Mouse (Mus musculus): Measurements from ENCODE around the gene Plpp4.
A peak's percentile ranks its signal among the peaks of the same experiment; 100 is the strongest.

Plpp4 gene

DNA sequence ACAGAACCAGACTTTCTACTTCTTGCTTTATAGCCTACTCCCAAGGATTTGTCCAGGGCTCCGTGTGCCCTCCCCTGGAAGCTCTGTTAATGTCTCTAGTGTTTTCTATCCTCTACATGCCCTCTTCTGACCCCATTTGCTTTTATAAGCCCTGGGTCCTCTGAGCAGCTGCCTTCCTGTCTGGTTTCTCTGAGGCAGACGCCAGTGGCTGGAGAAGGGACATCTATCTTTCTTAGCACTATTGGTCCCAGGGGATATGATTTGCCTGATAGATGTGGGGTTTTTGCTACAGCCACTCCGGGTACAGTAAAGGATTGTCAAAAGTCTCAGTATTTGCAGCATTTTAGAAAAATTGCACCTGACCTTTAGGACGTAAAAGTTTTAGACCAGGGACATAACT lies 46.5 kb downstream of the Plpp4 start:
- no peak for DNase-seq

DNA sequence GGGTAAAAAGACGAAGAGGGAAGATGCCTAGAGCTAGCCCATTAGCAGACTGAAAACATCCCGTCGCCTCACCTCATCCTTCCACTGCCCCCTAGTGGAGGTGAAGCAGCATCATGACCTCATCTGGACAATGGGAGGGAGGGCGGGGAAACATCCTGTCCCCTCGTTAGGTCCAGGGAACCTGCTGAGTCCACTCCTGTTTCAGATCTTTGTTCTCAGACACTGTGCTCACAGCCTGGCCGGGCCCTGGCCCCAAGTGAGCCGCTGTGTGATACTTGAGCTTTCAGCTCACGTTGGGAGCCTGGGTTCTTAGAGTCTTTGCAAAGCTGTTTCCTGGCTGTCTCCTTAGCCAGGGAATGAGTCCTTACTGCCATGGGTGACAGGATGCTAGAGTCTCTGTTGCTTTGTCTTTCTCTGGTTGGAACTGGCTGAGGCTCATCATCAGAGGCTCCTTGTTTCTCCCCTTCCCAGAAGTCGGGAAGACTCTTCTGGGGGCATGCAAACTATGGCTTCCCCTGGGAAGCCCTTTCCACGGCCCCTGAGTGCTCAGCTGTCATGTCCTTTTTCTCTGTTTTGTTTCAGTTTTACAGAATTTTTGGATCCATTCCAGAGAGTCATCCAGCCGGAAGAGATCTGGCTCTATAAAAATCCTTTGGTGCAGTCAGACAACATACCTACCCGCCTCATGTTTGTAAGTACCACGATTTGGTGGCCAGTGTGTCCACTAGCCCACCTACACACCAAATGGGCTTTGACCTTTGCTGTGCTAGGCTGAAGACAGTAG lies 50.4 kb downstream of the Plpp4 start:
- DNase-seq: peak; percentile 30

DNA sequence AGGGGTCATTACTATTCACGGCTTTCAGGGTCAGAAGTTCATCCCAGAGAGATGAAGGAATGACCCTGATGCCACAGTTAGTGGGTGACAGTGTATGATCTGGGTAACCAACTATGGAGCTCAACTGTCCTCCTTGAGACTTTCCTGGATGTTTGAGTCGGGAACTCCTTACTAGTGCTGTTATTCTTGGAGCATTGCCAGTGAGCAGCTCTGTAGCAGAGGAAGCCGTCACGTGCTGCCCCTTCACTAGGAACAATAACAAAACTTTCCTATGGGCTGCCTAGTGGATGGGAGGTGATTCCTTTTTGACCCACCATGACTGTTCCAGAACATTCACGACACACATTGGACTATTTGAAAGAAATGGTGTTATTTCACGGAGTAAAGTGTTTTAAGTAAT lies 51.8 kb downstream of the Plpp4 start:
- peak; percentile 3 for DNase-seq

- no peak for DNase-seq
Observed at GRCm38 (mm10) chr7:129312521-129312920, 55.7 kb downstream of the Plpp4 start.

- DNase-seq: no peak
Observed at GRCm38 (mm10) chr7:129313969-129314368, 57.1 kb downstream of the Plpp4 start.

GRCm38 (mm10) chr7:129340096-129340495 lies 83.3 kb downstream of the Plpp4 start:
- no peak for DNase-seq

- DNase-seq: no peak
Observed at GRCm38 (mm10) chr7:129355561-129355960, 98.7 kb downstream of the Plpp4 start.

- peak; percentile 6 for DNase-seq
Observed at GRCm38 (mm10) chr7:129375306-129375705, 118.5 kb downstream of the Plpp4 start.

DNA sequence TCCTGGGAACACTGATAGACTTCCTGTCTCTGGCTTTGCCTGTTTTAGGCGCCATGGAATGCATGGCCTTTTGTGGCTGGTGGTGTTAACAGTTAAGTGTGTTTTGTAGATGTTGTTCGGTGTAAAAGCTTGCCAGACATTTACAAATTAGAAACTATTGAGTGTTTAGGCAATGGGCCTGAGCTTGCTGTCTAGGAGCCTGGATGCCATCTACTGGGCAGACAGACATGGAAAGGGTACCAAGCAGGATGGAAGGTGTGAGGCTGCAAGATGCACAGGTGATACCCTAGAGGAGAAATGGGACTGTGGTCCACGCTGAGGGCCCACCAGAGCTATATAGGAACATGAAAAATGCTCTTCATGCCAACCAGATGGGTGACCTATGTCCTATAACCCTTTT lies 128.3 kb downstream of the Plpp4 start:
- DNase-seq: no peak

- no peak for DNase-seq
Observed at GRCm38 (mm10) chr7:129392835-129393489, 136.1 kb downstream of the Plpp4 start.

GRCm38 (mm10) chr7:129396561-129396960 lies 139.7 kb downstream of the Plpp4 start:
- DNase-seq: no peak

DNA sequence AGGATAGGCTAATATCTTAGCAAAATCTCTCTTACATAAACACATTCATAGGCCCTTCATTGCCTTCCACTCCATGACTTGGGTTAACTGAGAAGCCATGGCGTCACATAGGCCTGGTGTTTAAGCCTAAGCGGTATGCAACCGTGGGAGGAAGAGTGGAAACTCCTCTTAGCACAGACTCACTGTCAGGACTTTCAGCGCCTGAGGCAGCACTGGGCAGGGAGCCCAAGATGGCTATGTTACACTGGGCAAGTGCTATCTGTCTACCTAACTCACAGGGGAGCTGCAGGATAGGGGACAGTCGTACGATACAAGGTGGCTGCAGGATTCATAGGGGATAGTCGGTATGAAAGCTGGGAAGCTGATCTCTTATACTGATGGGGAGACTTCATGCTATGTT lies 142.2 kb downstream of the Plpp4 start:
- DNase-seq: no peak

DNA sequence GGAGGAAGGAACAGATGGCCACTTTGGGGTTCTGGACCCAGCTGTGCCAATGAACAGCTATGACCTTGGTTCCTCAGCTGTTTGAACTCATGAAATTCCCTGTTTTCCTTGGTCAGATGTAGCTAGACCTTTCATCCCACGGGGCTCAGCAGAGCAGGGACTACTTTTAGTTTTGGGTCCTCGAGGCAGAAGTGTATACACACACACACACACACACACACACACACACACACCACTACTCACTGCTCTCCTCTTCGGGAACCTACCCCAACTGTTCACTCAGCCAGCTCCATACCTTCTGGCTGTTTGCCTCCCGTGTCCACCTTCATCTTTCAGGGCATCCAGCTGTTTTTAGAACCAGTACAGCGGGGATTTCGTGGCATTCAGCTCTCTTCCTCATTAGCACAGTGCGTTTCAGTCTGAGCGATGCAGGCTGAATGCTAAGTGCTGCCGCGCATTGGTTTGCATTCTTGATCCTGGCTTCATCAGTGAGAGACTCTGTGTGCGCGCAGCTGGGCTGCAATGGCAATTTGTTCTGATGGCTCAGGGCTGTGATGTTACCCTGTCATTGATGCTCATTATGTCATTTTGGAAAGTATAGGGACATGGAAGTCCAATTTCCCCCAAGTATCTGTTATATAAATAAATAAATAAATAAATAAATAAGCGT lies 146.0 kb downstream of the Plpp4 start:
- no peak for DNase-seq

- DNase-seq: no peak
Observed at GRCm38 (mm10) chr7:129406069-129406468, 149.2 kb downstream of the Plpp4 start.

DNA sequence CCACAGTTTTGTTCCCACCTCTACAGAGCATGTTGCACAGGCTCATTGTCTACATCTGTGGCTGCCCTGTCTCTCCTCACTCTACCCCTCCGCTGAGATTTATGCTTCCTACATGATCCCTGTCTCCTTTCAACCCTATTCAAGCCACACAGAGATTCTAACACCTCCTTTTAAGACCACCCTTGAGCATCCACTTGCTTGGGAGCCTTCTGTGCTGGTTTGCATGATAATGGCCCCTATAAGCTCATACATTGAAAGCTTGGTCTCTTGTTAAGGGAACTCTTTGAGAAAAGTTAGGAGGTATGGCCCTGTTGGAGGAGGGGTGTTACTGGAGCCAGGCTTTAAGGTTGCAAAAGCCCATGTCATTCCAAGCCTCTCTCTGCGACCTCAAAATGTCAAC lies 155.9 kb downstream of the Plpp4 start:
- DNase-seq: no peak

DNA sequence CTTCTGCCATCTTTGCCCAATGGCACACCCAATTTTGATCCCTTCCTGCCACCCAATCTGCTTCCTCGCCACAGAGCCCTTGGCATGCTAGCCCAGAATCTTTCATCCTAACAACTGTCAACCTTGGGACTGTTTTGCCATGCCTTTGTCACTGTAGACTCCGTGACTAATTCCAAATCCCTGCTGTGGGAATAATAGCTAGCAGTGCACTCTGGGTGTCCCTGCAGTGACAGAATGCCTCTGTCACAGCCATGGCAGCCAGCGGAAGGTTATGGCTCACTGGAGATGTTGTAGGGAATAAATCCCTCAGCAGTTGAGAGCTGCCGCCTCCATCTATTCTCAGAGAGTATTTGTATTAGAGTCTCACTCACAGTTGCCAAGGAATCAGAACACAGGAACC lies 158.3 kb downstream of the Plpp4 start:
- no peak for DNase-seq

- no peak for DNase-seq
Observed at GRCm38 (mm10) chr7:129421181-129421580, 164.3 kb downstream of the Plpp4 start.

GRCm38 (mm10) chr7:129425554-129425953 lies 168.7 kb downstream of the Plpp4 start:
- no peak for DNase-seq

GRCm38 (mm10) chr7:129428794-129429193 lies 172.0 kb downstream of the Plpp4 start:
- DNase-seq: no peak

DNA sequence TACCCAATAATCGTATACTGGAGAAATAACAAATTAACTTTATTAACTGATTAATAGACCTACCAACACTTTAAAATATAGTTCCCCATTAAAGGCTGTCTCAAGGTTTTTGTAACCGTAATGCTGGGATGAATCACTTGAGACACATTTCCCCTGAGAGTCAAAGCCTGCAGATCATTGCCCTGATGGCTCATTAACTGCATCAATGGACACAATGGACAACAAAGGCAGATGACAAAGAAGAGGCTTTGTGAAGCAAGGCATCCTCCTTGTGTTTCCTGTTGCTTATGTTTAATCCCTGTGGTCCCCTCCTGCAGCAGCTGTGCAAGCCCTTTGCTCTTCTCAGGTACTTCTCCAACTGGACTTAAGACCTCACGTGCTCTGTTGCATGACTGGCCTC lies 173.1 kb downstream of the Plpp4 start:
- no peak for DNase-seq

All from lung, postnatal 10 days (tissue).